Mouse (Mus musculus): Measurements from ENCODE around the gene Mrps17.
A peak's percentile ranks its signal among the peaks of the same experiment; 100 is the strongest.

Mrps17 gene

DNA sequence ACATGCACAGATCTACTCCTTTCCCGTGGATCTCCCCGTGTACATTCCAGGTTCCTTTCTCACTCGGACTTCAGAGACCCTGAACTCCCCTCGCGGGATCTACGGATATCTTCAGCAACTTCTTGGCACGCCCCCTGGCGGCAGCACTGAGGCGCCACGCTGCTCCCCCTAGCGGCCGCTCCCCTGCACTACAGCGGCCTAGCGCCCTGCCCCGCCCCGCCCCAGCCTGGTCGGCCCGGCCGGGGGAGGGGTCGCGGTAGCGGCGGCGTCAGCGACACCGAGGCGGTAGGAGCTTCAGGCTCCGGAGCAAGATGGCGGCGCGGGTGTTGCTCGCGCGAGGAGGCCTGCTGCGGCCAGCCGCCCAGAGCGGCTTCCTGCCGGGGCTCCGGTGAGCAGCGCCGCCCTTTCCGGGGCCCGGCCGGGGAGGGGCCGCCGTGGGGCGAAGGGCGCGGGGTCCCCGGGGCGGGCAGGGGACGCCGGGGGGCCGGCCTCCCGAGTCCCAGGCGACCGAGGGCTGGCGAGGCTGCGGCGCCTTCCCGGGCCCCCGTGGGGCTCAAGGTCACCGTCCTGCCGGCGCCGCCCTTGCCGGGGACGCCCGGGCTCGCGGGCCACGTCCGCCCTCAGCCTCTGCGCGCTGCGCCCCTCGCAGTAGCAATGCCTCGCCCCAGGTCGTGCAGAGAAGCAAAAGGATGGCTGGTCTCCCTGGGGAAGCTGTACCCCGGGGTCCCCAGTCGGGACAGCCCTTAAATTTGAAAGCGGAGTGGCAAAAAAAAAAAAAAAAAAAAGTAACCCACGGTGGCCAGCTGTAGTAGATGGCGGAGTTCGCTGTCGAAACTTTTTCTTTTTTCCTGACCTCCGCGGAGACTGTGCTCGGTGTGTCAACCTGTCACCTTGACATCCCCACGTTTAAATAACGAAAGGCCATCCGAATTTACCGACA is 9.8 kb downstream of the Mrps17 start, which contains the start of gene Nipsnap2:
Gene Nipsnap2 (plus strand): TSS at position 230 of the 940 bp plus-strand sequence.
- peak; percentile 89 for DNase-seq (ENCODE audit: low read depth, low spot score)
- no peaks in the 10 kb centered on the region for H3K36me3 ChIP-seq (ENCODE audit: control insufficient read depth, insufficient read depth, low read length, poor library complexity, severe bottlenecking)

DNA sequence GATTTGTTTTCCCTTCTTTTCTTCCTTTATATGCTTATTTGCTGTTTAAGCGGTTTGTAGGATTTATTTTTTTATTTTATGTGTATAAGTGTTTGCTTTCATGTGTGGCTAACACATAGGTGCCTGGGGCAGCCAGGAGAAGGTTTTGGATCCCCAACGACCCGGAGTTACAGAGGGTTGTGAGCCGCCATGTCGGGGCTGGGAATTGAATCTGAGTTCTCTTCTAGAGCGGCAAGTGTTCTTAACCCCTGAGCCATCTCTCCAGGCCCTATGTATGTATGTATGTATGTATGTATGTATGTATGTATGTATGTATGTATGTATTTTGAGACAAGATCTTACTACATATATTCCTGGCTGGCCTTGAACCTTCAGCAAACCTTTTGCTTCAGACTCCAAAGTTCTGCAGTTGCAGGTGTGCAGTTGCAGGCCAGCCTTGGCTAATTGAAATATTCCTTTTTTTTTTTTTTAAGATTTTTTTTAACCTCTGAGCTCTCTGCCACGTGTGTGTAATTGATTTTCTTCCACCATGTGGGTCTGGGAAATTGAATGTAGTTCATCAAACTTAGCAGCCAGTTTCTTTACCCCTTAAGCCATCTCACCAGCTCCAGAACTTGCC is 10.6 kb downstream of the Mrps17 start:
- Histone ChIP-seq H3K27me3 (ENCODE audit: control insufficient read depth, insufficient read depth, low read length, poor library complexity, severe bottlenecking) (no peaks in the 10 kb centered on the region), H3K36me3 (ENCODE audit: control insufficient read depth, insufficient read depth, low read length, poor library complexity, severe bottlenecking) (no peaks in the 10 kb centered on the region)
- no peak for DNase-seq (ENCODE audit: low read depth, low spot score)

More for the DNA sequence above, 9.8 kb downstream of the Mrps17 start, which contains the start of gene Nipsnap2:
- no peaks in the 10 kb centered on the region for H3K27me3 ChIP-seq (ENCODE audit: control insufficient read depth, insufficient read depth, low read length, poor library complexity, severe bottlenecking)

DNA sequence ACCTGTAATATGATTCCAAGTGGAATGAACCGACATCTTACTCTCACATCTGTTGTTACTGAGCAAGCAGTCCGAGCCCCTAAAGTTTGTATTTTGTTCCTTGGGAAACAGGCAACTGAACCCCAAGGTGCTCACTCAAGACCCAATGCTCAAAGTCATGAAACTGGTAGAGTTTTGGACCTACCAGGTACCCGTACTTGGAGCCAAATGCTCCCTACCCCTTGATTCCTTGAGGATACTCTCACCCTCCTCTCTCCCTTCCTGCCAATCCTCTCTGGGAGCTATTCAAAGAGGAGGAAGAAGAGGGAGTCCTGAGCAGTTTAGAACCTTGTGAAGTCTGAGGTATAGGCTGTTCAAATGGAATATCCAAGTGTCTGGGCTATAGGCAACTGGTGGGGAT is 11.5 kb downstream of the Mrps17 start:
- no peaks in the 10 kb centered on the region for H3K36me3 ChIP-seq (ENCODE audit: control insufficient read depth, insufficient read depth, low read length, poor library complexity, severe bottlenecking)
- no peak for DNase-seq (ENCODE audit: low read depth, low spot score)
- H3K27me3 ChIP-seq (ENCODE audit: control insufficient read depth, insufficient read depth, low read length, poor library complexity, severe bottlenecking) = no peaks in the 10 kb centered on the region

- no peaks in the 10 kb centered on the region for H3K36me3 ChIP-seq (ENCODE audit: control insufficient read depth, insufficient read depth, low read length, poor library complexity, severe bottlenecking)
- H3K27me3 ChIP-seq (ENCODE audit: control insufficient read depth, insufficient read depth, low read length, poor library complexity, severe bottlenecking) = no peaks in the 10 kb centered on the region
- no peak for DNase-seq (ENCODE audit: low read depth, low spot score)
These were observed 14.0 kb downstream of the Mrps17 start for GRCm38 (mm10) chr5:129729286-129729685.

DNA sequence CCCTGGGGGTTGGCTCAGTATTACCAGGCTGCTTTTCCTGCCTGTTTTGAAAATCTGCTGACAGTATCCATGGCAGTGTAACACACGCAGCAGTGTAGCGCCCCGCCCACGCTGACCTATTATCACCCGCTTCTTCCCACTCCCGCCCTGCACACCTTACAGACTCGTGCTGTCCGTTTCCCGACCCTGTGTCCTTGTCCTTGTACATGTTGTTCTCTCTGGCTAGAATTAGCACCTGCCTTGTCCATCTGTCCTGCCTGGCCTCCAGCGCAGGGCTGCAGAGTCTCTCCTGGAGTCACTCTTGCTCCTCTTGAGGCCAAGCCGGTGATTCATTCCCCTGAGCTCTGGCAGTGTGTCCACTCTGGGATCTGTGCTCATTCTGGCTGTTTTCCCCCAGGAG is 15.0 kb downstream of the Mrps17 start:
- Histone ChIP-seq H3K27me3 (ENCODE audit: control insufficient read depth, insufficient read depth, low read length, poor library complexity, severe bottlenecking) (no peaks in the 10 kb centered on the region), H3K36me3 (ENCODE audit: control insufficient read depth, insufficient read depth, low read length, poor library complexity, severe bottlenecking) (no peaks in the 10 kb centered on the region)
- DNase-seq (ENCODE audit: low read depth, low spot score) = no peak

DNA sequence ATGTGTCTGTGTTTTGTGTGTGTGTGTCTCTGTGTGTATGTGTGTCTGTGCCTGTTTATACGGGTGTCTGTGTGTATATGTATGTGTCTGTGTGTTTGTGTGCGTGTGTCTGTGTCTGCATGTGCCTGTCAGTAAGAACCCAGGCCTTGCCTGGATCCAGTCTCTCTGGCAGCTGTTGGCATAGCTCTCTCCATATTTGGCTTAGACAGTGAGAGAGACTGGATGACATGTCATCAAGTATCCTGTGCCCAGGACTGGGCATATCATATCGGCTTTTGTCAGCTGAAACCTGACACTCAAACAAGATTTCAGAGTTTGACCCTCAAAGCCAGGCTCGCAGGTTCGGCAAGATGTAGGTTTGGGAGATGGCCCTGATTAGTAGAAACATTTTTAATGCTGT is 15.7 kb downstream of the Mrps17 start:
- no peak for DNase-seq (ENCODE audit: low read depth, low spot score)
- Histone ChIP-seq H3K27me3 (ENCODE audit: control insufficient read depth, insufficient read depth, low read length, poor library complexity, severe bottlenecking) (no peaks in the 10 kb centered on the region), H3K36me3 (ENCODE audit: control insufficient read depth, insufficient read depth, low read length, poor library complexity, severe bottlenecking) (no peaks in the 10 kb centered on the region)

GRCm38 (mm10) chr5:129740976-129741375 is 25.7 kb downstream of the Mrps17 start:
- H3K36me3 ChIP-seq (ENCODE audit: control insufficient read depth, insufficient read depth, low read length, poor library complexity, severe bottlenecking) = peaks cover 4% of the 10 kb centered on the region
- peak; percentile 54 for DNase-seq (ENCODE audit: low read depth, low spot score)
- H3K27me3 ChIP-seq (ENCODE audit: control insufficient read depth, insufficient read depth, low read length, poor library complexity, severe bottlenecking) = no peaks in the 10 kb centered on the region

DNA sequence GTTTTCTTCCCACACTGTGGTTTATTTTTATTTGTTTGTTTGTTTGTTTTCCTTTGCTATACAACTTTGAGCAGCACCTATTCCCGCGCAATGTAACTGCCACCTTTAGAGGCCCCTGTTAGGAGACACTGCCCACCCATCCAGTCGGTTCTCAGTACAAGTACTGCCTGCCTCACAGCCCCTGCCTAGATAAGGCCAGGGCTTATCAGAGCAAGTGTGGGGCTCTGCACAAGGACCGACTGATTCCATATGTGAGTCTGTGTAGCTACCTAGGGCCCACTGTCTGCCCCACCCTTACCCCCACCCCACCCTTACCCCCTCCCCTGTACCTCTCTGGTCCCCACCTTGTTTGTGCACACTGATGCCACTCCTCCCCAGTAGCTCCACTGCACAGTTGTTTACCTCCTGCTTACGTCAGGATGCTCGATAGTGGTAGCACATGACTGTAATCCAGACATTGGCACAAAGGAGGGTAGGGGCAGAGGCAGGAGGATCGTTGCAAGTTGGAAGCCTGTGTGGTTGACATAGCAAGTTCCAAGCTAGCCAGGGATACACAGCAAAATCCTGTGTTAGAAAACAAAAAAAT is 27.7 kb downstream of the Mrps17 start:
- H3K36me3 ChIP-seq (ENCODE audit: control insufficient read depth, insufficient read depth, low read length, poor library complexity, severe bottlenecking) = peaks cover 7% of the 10 kb centered on the region
- no peaks in the 10 kb centered on the region for H3K27me3 ChIP-seq (ENCODE audit: control insufficient read depth, insufficient read depth, low read length, poor library complexity, severe bottlenecking)
- no peak for DNase-seq (ENCODE audit: low read depth, low spot score)

GRCm38 (mm10) chr5:129744050-129744449 is 28.8 kb downstream of the Mrps17 start:
- no peak for DNase-seq (ENCODE audit: low read depth, low spot score)
- Histone ChIP-seq H3K27me3 (ENCODE audit: control insufficient read depth, insufficient read depth, low read length, poor library complexity, severe bottlenecking) (no peaks in the 10 kb centered on the region), H3K36me3 (ENCODE audit: control insufficient read depth, insufficient read depth, low read length, poor library complexity, severe bottlenecking) (peaks cover 8% of the 10 kb centered on the region)

- Histone ChIP-seq H3K27me3 (ENCODE audit: control insufficient read depth, insufficient read depth, low read length, poor library complexity, severe bottlenecking) (no peaks in the 10 kb centered on the region), H3K36me3 (ENCODE audit: control insufficient read depth, insufficient read depth, low read length, poor library complexity, severe bottlenecking) (peaks cover 3% of the 10 kb centered on the region; the same call in 1 of the 2 replicates)
- DNase-seq (ENCODE audit: low read depth, low spot score) = no peak
These were observed 41.6 kb downstream of the Mrps17 start for GRCm38 (mm10) chr5:129756886-129757285.

DNA sequence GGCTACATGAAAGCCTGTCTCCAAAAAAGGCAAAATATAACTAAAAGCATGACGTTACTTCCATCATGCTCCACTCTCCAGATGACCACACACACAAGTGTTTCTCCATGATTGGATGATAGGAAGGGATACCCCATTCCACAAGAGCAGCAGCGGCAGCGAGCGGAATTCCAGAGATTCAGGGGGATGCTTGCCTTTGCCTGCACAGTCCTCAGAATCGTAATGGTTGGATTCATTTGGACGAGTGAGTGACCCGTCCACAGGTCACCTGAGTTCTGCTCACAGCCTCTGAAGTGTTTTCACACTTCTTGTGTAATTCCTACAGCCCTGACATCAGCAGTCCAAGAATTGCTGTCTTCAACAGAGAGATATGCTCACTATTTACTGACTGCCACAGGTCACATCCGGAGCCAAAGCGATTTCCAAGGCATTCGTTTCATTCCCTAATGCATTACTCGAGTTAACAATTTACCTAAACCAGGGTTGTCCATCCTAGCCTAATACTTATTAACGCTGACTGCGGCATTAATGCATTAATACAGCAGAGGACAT is 44.7 kb downstream of the Mrps17 start:
- DNase-seq (ENCODE audit: low read depth, low spot score) = no peak
- no peaks in the 10 kb centered on the region for H3K27me3 ChIP-seq (ENCODE audit: control insufficient read depth, insufficient read depth, low read length, poor library complexity, severe bottlenecking)
- H3K36me3 ChIP-seq (ENCODE audit: control insufficient read depth, insufficient read depth, low read length, poor library complexity, severe bottlenecking) = peaks cover 5% of the 10 kb centered on the region; the same call in 1 of the 2 replicates

DNA sequence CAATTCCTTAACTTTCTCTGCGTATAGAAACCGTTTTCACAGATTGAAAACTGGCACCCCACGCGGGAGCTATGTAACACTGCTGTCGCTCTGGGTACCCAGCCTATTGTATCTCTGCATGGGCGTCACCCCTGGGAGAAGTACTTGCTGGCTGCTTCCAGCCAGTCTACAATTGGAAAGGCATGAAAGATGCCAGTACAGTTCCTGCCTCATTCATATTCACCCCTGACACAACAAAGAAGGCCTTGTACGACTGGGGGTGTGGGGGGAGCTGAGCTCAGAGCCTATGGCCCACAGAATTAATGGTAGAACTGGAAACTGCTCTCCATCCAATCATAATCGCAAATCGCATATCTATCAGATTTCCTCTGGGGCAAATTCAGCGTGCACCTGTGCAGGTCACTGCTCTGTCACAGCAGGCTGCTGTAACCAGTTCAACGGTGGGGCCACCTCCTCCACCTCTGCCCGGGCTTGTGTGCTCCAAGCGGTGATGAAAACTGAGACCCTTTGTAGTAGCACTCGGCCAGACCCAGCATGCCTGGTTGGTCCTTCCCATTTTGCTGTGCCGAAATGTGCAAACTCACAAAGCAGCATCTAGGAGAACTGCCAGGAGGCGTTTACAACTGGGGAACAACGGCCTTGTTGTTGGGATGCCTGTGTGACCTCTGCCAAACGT is 46.7 kb downstream of the Mrps17 start:
- Histone ChIP-seq H3K36me3 (ENCODE audit: control insufficient read depth, insufficient read depth, low read length, poor library complexity, severe bottlenecking) (peaks cover 7% of the 10 kb centered on the region; the same call in 1 of the 2 replicates), H3K27me3 (ENCODE audit: control insufficient read depth, insufficient read depth, low read length, poor library complexity, severe bottlenecking) (no peaks in the 10 kb centered on the region)
- DNase-seq (ENCODE audit: low read depth, low spot score) = no peak

DNA sequence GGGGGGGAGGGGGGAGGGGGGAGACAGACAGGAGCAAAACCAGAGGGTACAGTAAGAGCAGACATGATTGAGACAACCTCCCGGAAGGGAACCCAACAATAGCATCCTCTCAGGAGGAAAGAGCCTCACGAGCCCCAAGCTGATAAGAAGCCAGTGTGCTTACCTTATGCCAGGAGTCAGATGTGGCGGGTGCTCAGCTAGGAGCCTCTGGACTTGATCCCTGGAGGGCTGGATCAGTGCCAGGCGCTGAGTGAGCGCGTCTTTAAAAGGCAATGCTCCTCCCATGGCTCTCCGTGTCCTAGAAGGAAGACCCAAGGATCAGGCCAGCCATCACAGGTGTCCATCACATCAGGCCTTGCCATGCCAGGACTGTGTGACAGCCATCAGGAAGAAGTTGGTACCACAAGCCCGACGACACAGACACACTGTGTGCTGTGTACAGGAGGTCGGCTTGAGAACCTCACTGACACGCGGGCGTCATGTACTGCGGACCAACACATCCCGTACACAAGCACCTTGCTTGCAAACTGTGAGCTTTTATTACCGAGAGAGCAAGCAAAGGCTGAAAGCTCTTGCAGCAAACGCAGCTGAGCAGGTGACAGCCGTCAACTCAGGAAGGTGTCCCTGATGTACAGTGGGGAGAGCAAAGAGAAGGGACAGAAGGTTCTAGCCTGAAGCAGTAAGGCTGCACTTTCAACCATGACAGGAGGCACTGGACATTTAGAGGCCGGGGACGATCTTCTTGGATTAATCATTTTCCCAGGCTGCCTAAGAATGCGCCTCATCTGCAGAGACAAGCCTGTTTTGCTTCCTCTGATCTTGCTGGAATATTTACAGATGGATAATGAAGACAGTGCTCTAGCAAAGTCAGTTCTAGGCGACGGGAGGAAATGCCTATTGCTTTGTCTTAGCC is 55.4 kb downstream of the Mrps17 start:
- no peaks in the 10 kb centered on the region for H3K27me3 ChIP-seq (ENCODE audit: control insufficient read depth, insufficient read depth, low read length, poor library complexity, severe bottlenecking)

More for the DNA sequence above, 55.4 kb downstream of the Mrps17 start:
- DNase-seq (ENCODE audit: low read depth, low spot score) = no peak
- H3K36me3 ChIP-seq (ENCODE audit: control insufficient read depth, insufficient read depth, low read length, poor library complexity, severe bottlenecking) = peaks cover 3% of the 10 kb centered on the region; the same call in 1 of the 2 replicates

Measured in splenic B cell, adult 2 months (primary cell).